ENCODE assay signal across 9 mouse cellular contexts in the genomic region with DNA sequence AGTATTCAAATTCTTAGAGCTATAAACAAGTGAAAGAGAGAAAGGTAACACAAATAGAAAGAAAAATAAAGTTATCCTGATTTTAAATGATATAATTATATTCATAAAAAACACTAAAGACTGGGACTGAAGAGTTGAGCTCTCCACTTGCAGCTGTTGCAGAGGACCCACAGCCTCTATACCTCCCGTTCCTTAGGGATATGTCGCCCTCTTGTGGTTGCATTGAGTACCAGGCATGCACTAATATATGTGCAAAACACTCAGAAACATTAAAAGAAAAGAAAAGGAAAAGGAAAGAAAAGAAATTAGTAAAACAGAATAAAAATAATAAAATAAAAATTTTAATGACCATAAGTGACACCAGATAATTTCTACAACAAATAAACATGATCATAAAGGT.
DNase-seq lines count a peak whose midpoint lies in the region; TF ChIP-seq lines count a peak whose summit lies in the region.
"Had no signal": no experiment of that assay in that cellular context is flagged by ENCODE, and none has a peak within 500 bp of the region (broad histone marks: within the 10 kb centered on the region; RNA-seq: fewer than 3 reads in every experiment).

No protein-coding gene starts in this region.

- no peak overlapping the region for H3K4me3 ChIP-seq in CH12.LX (replicated peaks in 1 of 3; ENCODE audit: low read depth in 2 of 3, low read length in 2 of 3, poor library complexity in 1 of 3)
- H3K4me3 ChIP-seq in embryonic fibroblast, embryonic 13.5 days (ENCODE audit: insufficient read depth, low read length), result no peak overlapping the region
- H3K4me3 ChIP-seq: lung, embryonic 15.5 days; stomach, embryonic 15.5 days had no signal

- dilution Hi-C loops in CH12.LX (cut with MboI; ENCODE audit: extremely low pct_ligation_motif_present, extremely low pct_unique_long_range_greater_than_20kb, low sequenced_read_pairs), result no loop called here

- no peak for TF ChIP-seq EP300 in CH12.LX (IDR thresholded peaks at IDR 0.05; ENCODE audit: low read length)

- H3K9me3 ChIP-seq in CH12.LX (replicated peaks; ENCODE audit: low read length), result no peaks in the 10 kb centered on the region
- H3K9me3 ChIP-seq: lung, embryonic 15.5 days; stomach, embryonic 15.5 days had no signal

- peak; percentile 51 for DNase-seq in kidney, adult 9 months
- no peak for DNase-seq in kidney, adult 11 months
- peak; percentile 72 for DNase-seq in CH12.LX (ENCODE audit: extremely low read depth)
- DNase-seq in MEL-GATA-1-ER (ENCODE audit: extremely low read depth, low read depth), result peak; percentile 1
- DNase-seq in retina, embryonic 14.5 days (ENCODE audit: low spot score), result peak; percentile 41
- no peak for DNase-seq in urinary bladder, adult 2 months (ENCODE audit: low spot score)

- H3K36me3 ChIP-seq in CH12.LX (replicated peaks in 1 of 2; ENCODE audit: control insufficient read depth in 1 of 2, insufficient read depth in 1 of 2, low read length in 1 of 2), result no peaks in the 10 kb centered on the region
- H3K36me3 ChIP-seq: lung, embryonic 15.5 days; stomach, embryonic 15.5 days had no signal

- TF ChIP-seq CTCF in CH12.LX (conservative IDR thresholded peaks at IDR 0.05 in 1 of 2, IDR thresholded peaks at IDR 0.05 in 1 of 2; ENCODE audit: low read depth in 2 of 2, low read length in 2 of 2), result peak; percentile 61 to 80
- TF ChIP-seq CTCF in embryonic fibroblast, embryonic 13.5 days (IDR thresholded peaks at IDR 0.05; ENCODE audit: borderline replicate concordance, insufficient read depth, low read length), result peak; percentile 12; the same call in 1 of the 2 replicates

- no peak overlapping the region for H3K27ac ChIP-seq in CH12.LX (ENCODE audit: insufficient read depth, low read depth)
- H3K27ac ChIP-seq in embryonic fibroblast, embryonic 13.5 days (ENCODE audit: insufficient read depth, low read length), result no peak overlapping the region
- H3K27ac ChIP-seq: lung, embryonic 15.5 days; stomach, embryonic 15.5 days had no signal

- TF ChIP-seq RAD21 in CH12.LX (IDR thresholded peaks at IDR 0.05; ENCODE audit: low read depth, low read length), result peak; percentile 81

- H3K9ac ChIP-seq in CH12.LX (ENCODE audit: insufficient read depth, low read depth), result no peak overlapping the region
- H3K9ac ChIP-seq: lung, embryonic 15.5 days; stomach, embryonic 15.5 days had no signal

- in situ Hi-C loops in CH12.LX (cut with MboI; ENCODE audit: low pct_ligation_motif_present, low pct_unique_long_range_greater_than_20kb, low sequenced_read_pairs), result loop anchor here (10.0 to 25.0 kb wide), 2 partner anchors 164 to 607 kb away; no protein-coding TSS in a partner anchor

- no peaks in the 10 kb centered on the region for H3K27me3 ChIP-seq in CH12.LX (replicated peaks)
- H3K27me3 ChIP-seq: lung, embryonic 15.5 days; stomach, embryonic 15.5 days had no signal

- no peak overlapping the region for H3K4me2 ChIP-seq in CH12.LX (ENCODE audit: insufficient read depth, low read depth, poor library complexity, severe bottlenecking)
- H3K4me2 ChIP-seq: lung, embryonic 15.5 days; stomach, embryonic 15.5 days had no signal

- TF ChIP-seq POLR2A in CH12.LX (IDR thresholded peaks at IDR 0.05; ENCODE audit: low read depth, low read length), result no peak
- no peak for TF ChIP-seq POLR2A in embryonic fibroblast, embryonic 13.5 days (IDR thresholded peaks at IDR 0.05; ENCODE audit: low read depth, low read length)

- H3K4me1 ChIP-seq in CH12.LX (ENCODE audit: control insufficient read depth in 1 of 2, insufficient read depth in 2 of 2), result peaks cover 0 to 4% of the 10 kb centered on the region in 2 experiments; a peak in 1 of 4 replicates
- H3K4me1 ChIP-seq in embryonic fibroblast, embryonic 13.5 days (ENCODE audit: control insufficient read depth, insufficient read depth, low read length), result no peaks in the 10 kb centered on the region
- H3K4me1 ChIP-seq: lung, embryonic 15.5 days; stomach, embryonic 15.5 days had no signal

- no peaks in the 10 kb centered on the region for H3K79me2 ChIP-seq in CH12.LX (replicated peaks; ENCODE audit: control insufficient read depth, extremely low read depth, insufficient read depth, poor library complexity, severe bottlenecking)

TF ChIP-seq in CH12.LX, 34 proteins besides CTCF, POLR2A, EP300 and RAD21:
- TF ChIP-seq ZC3H11A (IDR thresholded peaks at IDR 0.05; ENCODE audit: low read depth, low read length) (0 out of 2 replicates have a peak, but pooled peaks have one; percentile 33), MYC (IDR thresholded peaks at IDR 0.05; ENCODE audit: low read depth, low read length) (no peak), SMC3 (IDR thresholded peaks at IDR 0.05; ENCODE audit: low read depth, low read length) (peak; percentile 84)

Comparison
In these comparisons a context has a peak if more than half of its experiments do, and no peak if none do; other contexts are left out.
1. DNase-seq: peak in kidney, adult 9 months (single experiment), CH12.LX (single experiment), MEL-GATA-1-ER (single experiment) and retina, embryonic 14.5 days (single experiment); none in kidney, adult 11 months (single experiment) and urinary bladder, adult 2 months (single experiment).